Mouse (Mus musculus) 416B (cell line): Measurements from ENCODE around the gene Manbal.

Experiments used
- DNase-seq: peaks from one replicate; pipeline ENCODE4 v3.0.0; 2011; ENCODE audit warnings: low read depth

Manbal gene

GRCm38 (mm10) chr2:157436496-157436895 lies 69.1 kb downstream of the Manbal start:
- no peak for DNase-seq

- DNase-seq = no peak
These were observed 69.7 kb downstream of the Manbal start for GRCm38 (mm10) chr2:157437123-157437522.

- no peak for DNase-seq
These were observed 74.0 kb downstream of the Manbal start for GRCm38 (mm10) chr2:157441363-157441762.
